Mouse (Mus musculus): ENCODE measurements around the gene Hgfac. TPM values are rescaled to one million over a fixed set of nuclear protein-coding genes. Genes with fewer than 3 reads are reported as not detected.
A peak's percentile ranks its signal among the peaks of the same experiment; 100 is the strongest.

The Hgfac gene
- polyA plus RNA-seq, 1 experiment from 2014 or later: 0.49 TPM

DNA sequence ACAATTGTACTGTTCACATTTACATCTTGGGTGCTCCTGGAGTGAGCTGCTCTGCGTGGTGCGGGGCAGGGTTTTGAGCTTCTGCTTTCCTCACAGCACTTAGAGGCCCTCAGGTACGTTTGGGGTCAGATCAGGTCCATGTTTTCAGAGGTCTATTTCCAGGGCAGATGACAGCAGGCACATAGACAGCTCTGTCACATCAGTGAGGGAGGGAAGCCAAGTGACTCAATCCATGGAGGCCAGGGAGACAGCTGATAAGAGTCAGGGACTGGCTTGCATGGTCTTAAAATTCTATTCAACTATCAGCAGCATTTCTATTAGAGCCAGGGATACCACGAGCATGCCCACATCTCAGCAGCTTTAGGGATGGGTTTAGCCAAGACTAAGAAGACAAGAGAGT, 32.1 kb upstream of the Hgfac start:
- H3K27ac ChIP-seq (replicated peaks; ENCODE audit: low read depth, low read length): no peak overlapping the region
- H3K9ac ChIP-seq (ENCODE audit: low read depth, low read length): no peak overlapping the region
- no peak for ATAC-seq (ENCODE audit: low read depth)
- no peak for DNase-seq (ENCODE audit: low spot score)
- no peak overlapping the region for H3K4me3 ChIP-seq (ENCODE audit: low read depth, low read length)
- 94% methylated on average over 4 of the region's 4 CpGs for WGBS
- H3K4me2 ChIP-seq (ENCODE audit: low read depth, low read length): no peak overlapping the region
- 0 out of 2 replicates have a peak, but pooled peaks cover 3% of the 10 kb centered on the region for H3K36me3 ChIP-seq (ENCODE audit: control insufficient read depth, insufficient read depth, low read length)
- H3K4me1 ChIP-seq (ENCODE audit: control insufficient read depth, insufficient read depth, low read length): no peaks in the 10 kb centered on the region
- H3K27me3 ChIP-seq (replicated peaks; ENCODE audit: control insufficient read depth, insufficient read depth, low read length): no peaks in the 10 kb centered on the region
- no peaks in the 10 kb centered on the region for H3K9me3 ChIP-seq (ENCODE audit: control insufficient read depth, low read length)

DNA sequence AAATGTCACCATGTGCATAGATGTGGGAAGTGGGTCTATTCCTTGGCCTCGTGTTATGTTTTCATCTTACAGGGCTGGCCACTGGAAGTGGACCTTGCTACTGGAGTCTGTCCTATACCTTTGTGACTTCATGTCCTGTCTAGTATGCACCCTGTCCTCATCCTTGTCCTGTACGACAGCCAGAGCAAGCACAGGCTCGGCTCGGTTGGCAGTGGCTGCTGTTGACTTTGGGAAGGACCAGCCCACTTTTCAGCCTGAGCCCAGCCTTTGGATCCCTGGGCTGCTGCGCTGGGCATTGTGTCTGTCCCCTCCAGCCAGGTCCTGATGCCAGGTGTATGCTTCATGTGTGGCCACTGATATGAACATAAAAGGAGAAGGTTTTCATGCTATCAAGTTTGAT, 30.7 kb upstream of the Hgfac start:
- Histone ChIP-seq H3K4me3 (ENCODE audit: low read depth, low read length) (no peak overlapping the region), H3K27me3 (replicated peaks; ENCODE audit: control insufficient read depth, insufficient read depth, low read length) (no peaks in the 10 kb centered on the region), H3K9ac (ENCODE audit: low read depth, low read length) (no peak overlapping the region), H3K36me3 (ENCODE audit: control insufficient read depth, insufficient read depth, low read length) (0 out of 2 replicates have a peak, but pooled peaks cover 3% of the 10 kb centered on the region), H3K4me1 (ENCODE audit: control insufficient read depth, insufficient read depth, low read length) (no peaks in the 10 kb centered on the region), H3K4me2 (ENCODE audit: low read depth, low read length) (no peak overlapping the region), H3K27ac (replicated peaks; ENCODE audit: low read depth, low read length) (no peak overlapping the region), H3K9me3 (ENCODE audit: control insufficient read depth, low read length) (no peaks in the 10 kb centered on the region)
- no peak for DNase-seq (ENCODE audit: low spot score)
- 76% methylated on average over 5 of the region's 5 CpGs for WGBS
- no peak for ATAC-seq (ENCODE audit: low read depth)

DNA sequence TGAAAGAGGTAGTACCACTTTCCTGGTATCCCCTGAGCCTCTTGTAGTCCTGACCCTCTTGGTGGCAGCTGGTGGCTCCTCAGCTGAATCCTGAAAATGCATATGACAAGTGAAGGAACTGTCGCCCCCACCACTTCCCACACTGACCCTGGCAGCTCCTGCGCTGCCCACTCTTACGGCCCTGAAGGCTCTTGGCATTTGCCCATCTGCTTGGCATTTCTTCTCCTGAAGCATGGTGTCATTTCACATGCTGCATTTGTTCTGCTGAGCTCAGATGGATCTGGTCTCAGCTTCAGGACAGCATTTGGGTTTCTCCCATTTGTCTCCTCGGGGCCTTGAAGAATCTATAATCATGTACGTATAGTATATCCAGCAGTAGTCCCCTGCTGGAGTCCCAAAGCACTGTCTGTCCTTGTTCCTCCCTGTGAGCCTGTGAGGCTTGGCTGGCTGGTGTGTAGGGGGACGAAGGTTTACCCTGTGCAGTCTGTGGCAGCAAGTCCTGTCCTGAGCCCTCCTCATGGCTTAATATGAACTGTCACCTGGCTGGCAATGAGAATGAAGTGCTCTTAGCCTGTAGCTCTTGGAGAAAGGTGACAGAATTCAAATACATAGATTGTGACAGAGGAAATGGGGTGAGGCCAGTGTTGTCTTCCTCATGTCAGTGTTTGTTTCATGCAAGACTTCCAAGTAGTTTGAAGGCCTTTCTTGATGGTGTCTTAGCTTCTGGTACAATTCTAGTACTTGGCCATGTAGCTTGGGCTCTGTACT, 30.0 kb upstream of the Hgfac start:
- H3K36me3 ChIP-seq (ENCODE audit: control insufficient read depth, insufficient read depth, low read length): 0 out of 2 replicates have a peak, but pooled peaks cover 3% of the 10 kb centered on the region
- ATAC-seq (ENCODE audit: low read depth) (no peak), DNase-seq (ENCODE audit: low spot score) (no peak)
- H3K9me3 ChIP-seq (ENCODE audit: control insufficient read depth, low read length): no peaks in the 10 kb centered on the region
- no peaks in the 10 kb centered on the region for H3K4me1 ChIP-seq (ENCODE audit: control insufficient read depth, insufficient read depth, low read length)
- H3K27me3 ChIP-seq (replicated peaks; ENCODE audit: control insufficient read depth, insufficient read depth, low read length): no peaks in the 10 kb centered on the region
- H3K27ac ChIP-seq (replicated peaks; ENCODE audit: low read depth, low read length): no peak overlapping the region
- WGBS: 92% methylated on average over 6 of the region's 6 CpGs
- no peak overlapping the region for H3K9ac ChIP-seq (ENCODE audit: low read depth, low read length)
- H3K4me2 ChIP-seq (ENCODE audit: low read depth, low read length): no peak overlapping the region
- no peak overlapping the region for H3K4me3 ChIP-seq (ENCODE audit: low read depth, low read length)

DNA sequence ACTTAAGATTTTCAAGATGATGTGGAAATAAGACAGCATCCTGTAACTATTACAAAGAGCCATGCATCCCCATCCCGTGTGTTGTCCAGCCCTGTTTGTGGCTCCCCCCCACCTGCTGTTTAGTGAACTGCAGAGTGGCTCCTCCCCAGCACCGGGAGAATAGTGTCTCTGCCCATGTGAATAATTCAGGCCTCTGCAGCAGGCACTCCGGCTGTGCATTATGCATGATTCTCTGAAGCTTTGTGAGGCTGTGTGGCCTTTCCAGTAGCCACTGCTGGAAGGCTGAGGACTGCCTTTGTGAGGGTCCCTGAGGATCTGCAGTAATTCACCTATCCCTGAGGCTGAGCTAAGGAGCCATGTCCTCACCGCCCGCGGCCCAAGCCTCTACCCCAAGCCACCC, 27.3 kb upstream of the Hgfac start:
- Histone ChIP-seq H3K4me2 (ENCODE audit: low read depth, low read length) (no peak overlapping the region), H3K27ac (replicated peaks; ENCODE audit: low read depth, low read length) (no peak overlapping the region), H3K9me3 (ENCODE audit: control insufficient read depth, low read length) (no peaks in the 10 kb centered on the region), H3K27me3 (replicated peaks; ENCODE audit: control insufficient read depth, insufficient read depth, low read length) (no peaks in the 10 kb centered on the region), H3K9ac (ENCODE audit: low read depth, low read length) (no peak overlapping the region), H3K4me3 (ENCODE audit: low read depth, low read length) (no peak overlapping the region), H3K36me3 (ENCODE audit: control insufficient read depth, insufficient read depth, low read length) (no peaks in the 10 kb centered on the region), H3K4me1 (ENCODE audit: control insufficient read depth, insufficient read depth, low read length) (no peaks in the 10 kb centered on the region)
- ATAC-seq (ENCODE audit: low read depth): no peak
- DNase-seq (ENCODE audit: low spot score): no peak
- 62% methylated on average over 3 of the region's 6 CpGs for WGBS

DNA sequence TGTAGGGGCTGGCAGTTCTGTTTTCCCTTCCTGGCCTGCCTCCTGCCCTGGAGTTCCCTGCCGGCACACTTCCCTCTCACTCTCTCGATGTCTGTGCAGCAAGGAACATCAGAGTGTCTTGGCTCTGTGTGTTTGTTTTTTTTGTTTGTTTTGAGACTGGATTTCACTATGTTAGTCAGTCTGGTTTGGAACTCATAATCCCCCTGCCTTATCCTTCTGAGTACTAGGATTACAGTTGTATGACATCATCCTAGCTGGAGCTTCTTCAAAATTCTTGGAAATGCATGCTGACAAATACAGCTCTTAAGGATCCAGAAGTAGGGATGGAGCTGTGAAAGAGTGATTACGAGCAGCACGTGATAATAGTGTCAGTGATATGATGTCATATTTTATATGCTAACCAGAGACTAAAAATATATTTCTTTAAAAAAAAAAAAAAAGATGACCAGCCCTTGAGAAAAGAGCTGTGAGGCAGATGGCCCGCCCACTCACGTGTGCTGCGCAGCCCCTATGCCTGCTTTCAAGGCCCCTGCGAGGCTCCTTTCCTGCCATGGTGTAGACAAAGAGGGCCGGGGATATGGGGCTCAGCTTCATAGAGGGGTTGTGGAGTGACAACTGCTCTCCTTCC, 21.5 kb upstream of the Hgfac start:
- Histone ChIP-seq H3K27me3 (replicated peaks; ENCODE audit: control insufficient read depth, insufficient read depth, low read length) (no peaks in the 10 kb centered on the region), H3K36me3 (ENCODE audit: control insufficient read depth, insufficient read depth, low read length) (peaks cover 30% of the 10 kb centered on the region), H3K9me3 (ENCODE audit: control insufficient read depth, low read length) (no peaks in the 10 kb centered on the region), H3K4me1 (ENCODE audit: control insufficient read depth, insufficient read depth, low read length) (no peaks in the 10 kb centered on the region), H3K4me3 (ENCODE audit: low read depth, low read length) (no peak overlapping the region), H3K9ac (ENCODE audit: low read depth, low read length) (no peak overlapping the region), H3K4me2 (ENCODE audit: low read depth, low read length) (no peak overlapping the region), H3K27ac (replicated peaks; ENCODE audit: low read depth, low read length) (peak overlapping the region; percentile 17)
- DNase-seq (ENCODE audit: low spot score) (peak; percentile 64), ATAC-seq (ENCODE audit: low read depth) (peak; percentile 56; the same call in 1 of the 2 replicates)
- 67% methylated on average over 9 of the region's 9 CpGs for WGBS

DNA sequence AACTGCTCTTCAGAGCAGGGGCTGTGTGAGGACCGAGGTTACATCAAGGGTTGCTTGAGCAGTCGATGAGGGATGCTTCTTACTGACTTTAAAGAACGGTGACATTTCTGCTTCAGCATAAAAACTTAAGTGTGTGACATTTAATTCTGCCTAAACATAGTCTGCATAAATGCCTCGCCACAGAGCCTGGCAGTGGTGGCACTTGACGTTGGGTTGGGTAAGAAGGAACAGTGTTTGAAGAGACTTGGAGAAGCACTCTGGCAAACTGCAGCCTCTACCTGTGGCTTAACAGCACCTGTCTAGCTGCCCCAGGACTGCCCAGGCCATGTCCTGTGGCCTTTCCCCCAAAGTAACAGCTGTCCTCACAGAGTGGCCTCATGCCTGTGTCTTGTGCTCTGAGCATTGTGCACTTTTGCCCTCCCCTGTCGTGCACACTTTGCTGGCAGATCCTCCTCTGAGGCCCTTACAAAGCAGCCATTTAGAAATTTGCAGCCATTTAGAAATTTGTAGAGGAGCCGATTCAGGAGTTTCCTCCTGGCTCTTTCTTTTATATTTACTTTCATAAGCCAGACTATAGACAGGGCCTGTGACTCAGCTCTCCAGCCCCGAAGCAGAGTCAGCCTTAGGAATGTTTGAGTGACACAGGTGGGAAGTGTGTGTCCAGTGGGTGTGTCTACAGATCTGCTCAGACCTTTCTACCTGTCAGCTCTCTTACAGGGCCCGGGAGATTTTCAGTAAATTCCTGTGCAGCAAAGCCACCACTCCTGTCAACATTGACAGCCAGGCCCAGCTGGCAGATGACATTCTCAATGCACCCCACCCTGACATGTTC, 20.7 kb upstream of the Hgfac start:
- no peak overlapping the region for H3K9ac ChIP-seq (ENCODE audit: low read depth, low read length)
- peak; percentile 20 for ATAC-seq (ENCODE audit: low read depth)
- peak overlapping the region; percentile 17; the same call in 1 of the 2 replicates for H3K27ac ChIP-seq (replicated peaks; ENCODE audit: low read depth, low read length)
- 71% methylated on average over 9 of the region's 9 CpGs for WGBS
- DNase-seq (ENCODE audit: low spot score): no peak
- peaks cover 36% of the 10 kb centered on the region for H3K36me3 ChIP-seq (ENCODE audit: control insufficient read depth, insufficient read depth, low read length)
- no peak overlapping the region for H3K4me2 ChIP-seq (ENCODE audit: low read depth, low read length)
- no peaks in the 10 kb centered on the region for H3K27me3 ChIP-seq (replicated peaks; ENCODE audit: control insufficient read depth, insufficient read depth, low read length)
- H3K9me3 ChIP-seq (ENCODE audit: control insufficient read depth, low read length): no peaks in the 10 kb centered on the region
- H3K4me1 ChIP-seq (ENCODE audit: control insufficient read depth, insufficient read depth, low read length): no peaks in the 10 kb centered on the region
- H3K4me3 ChIP-seq (ENCODE audit: low read depth, low read length): no peak overlapping the region

DNA sequence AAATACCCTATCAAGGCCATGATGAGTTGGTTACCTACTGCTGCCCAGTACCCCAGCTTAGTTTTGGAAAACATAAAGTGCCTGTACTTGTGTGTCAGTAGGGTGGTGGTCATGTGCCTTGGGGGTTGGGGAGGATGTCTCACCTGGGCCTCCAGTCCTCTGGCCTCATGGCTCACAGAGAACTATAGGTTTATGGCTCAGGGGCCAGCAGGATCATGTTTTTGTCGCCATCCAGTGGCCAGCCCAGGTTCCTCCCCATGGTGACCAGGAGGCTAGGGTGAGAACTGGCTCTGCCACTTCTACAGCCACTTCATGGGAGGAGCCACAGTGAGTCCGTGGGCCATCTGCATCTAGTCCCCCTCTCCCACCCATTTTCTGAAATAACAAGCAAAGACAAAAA, 16.3 kb upstream of the Hgfac start:
- Histone ChIP-seq H3K4me2 (ENCODE audit: low read depth, low read length) (no peak overlapping the region), H3K4me1 (ENCODE audit: control insufficient read depth, insufficient read depth, low read length) (no peaks in the 10 kb centered on the region), H3K27ac (replicated peaks; ENCODE audit: low read depth, low read length) (no peak overlapping the region), H3K27me3 (replicated peaks; ENCODE audit: control insufficient read depth, insufficient read depth, low read length) (no peaks in the 10 kb centered on the region), H3K36me3 (ENCODE audit: control insufficient read depth, insufficient read depth, low read length) (peaks cover 77% of the 10 kb centered on the region), H3K4me3 (ENCODE audit: low read depth, low read length) (no peak overlapping the region), H3K9ac (ENCODE audit: low read depth, low read length) (no peak overlapping the region), H3K9me3 (ENCODE audit: control insufficient read depth, low read length) (no peaks in the 10 kb centered on the region)
- ATAC-seq (ENCODE audit: low read depth) (peak; percentile 60; the same call in 1 of the 2 replicates), DNase-seq (ENCODE audit: low spot score) (peak; percentile 34)
- whole genome bisulfite sequencing: 16% methylated on average over 2 of the region's 2 CpGs

DNA sequence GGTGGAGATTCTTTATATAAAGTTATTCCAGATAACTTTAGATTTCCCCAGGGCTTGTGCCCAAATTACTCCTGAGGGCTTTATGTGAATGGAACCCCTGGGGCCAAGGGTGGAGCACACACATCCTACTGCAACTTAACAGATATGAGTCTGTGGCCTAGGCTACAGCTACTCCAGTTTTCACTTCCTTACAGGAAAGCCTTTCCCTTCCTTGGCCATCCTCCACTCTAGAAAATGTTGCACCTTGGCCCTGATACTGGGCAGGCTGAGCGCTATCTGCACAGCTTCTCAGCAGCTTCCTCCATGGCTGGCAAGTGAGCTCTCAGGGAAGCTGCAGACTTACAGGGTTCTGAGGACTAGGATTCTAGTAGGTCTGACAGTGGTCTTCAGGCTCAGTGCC, 12.0 kb upstream of the Hgfac start:
- no peaks in the 10 kb centered on the region for H3K9me3 ChIP-seq (ENCODE audit: control insufficient read depth, low read length)
- 100% methylated on average over 1 of the region's 1 CpGs for WGBS
- ATAC-seq (ENCODE audit: low read depth) (no peak), DNase-seq (ENCODE audit: low spot score) (no peak)
- H3K4me1 ChIP-seq (ENCODE audit: control insufficient read depth, insufficient read depth, low read length): no peaks in the 10 kb centered on the region
- no peak overlapping the region for H3K9ac ChIP-seq (ENCODE audit: low read depth, low read length)
- H3K36me3 ChIP-seq (ENCODE audit: control insufficient read depth, insufficient read depth, low read length): peaks cover 69% of the 10 kb centered on the region
- H3K4me3 ChIP-seq (ENCODE audit: low read depth, low read length): no peak overlapping the region
- H3K4me2 ChIP-seq (ENCODE audit: low read depth, low read length): no peak overlapping the region
- no peak overlapping the region for H3K27ac ChIP-seq (replicated peaks; ENCODE audit: low read depth, low read length)
- H3K27me3 ChIP-seq (replicated peaks; ENCODE audit: control insufficient read depth, insufficient read depth, low read length): no peaks in the 10 kb centered on the region

Measured in embryonic facial prominence, embryonic 14.5 days (tissue).